8 mouse cellular contexts compared by ENCODE assay signal in genomic region chr9:78480706-78481358, GRCm38 (mm10). TPM values are rescaled to one million over a fixed set of nuclear protein-coding genes. Genes with fewer than 3 reads are reported as not detected.
DNase-seq lines count a peak whose midpoint lies in the region; ATAC-seq lines count a peak whose summit lies in the region.

No protein-coding gene starts in this region.

- H3K36me3 ChIP-seq in intestine, embryonic 15.5 days: peaks cover 6% of the 10 kb centered on the region; the same call in 1 of the 2 replicates
- H3K36me3 ChIP-seq in midbrain, embryonic 11.5 days (ENCODE audit: control insufficient read depth, insufficient read depth, low read length): peaks cover 16% of the 10 kb centered on the region; the same call in 1 of the 2 replicates

- under 1% methylated on average over 46 of the region's 46 CpGs for WGBS in intestine, embryonic 15.5 days
- under 1% methylated on average over 46 of the region's 46 CpGs for WGBS in midbrain, embryonic 11.5 days

- no peaks in the 10 kb centered on the region for H3K9me3 ChIP-seq in intestine, embryonic 15.5 days
- no peaks in the 10 kb centered on the region for H3K9me3 ChIP-seq in midbrain, embryonic 11.5 days (ENCODE audit: control insufficient read depth, low read length)

- H3K27me3 ChIP-seq in intestine, embryonic 15.5 days (replicated peaks): no peaks in the 10 kb centered on the region
- H3K27me3 ChIP-seq in midbrain, embryonic 11.5 days (ENCODE audit: control insufficient read depth, insufficient read depth, low read length): no peaks in the 10 kb centered on the region

- peak overlapping the region; percentile 97 for H3K4me3 ChIP-seq in intestine, embryonic 15.5 days (replicated peaks)
- H3K4me3 ChIP-seq in midbrain, embryonic 11.5 days (ENCODE audit: low read depth, low read length): peak overlapping the region; percentile 98

- peaks cover 8% of the 10 kb centered on the region; the same call in 1 of the 2 replicates for H3K4me1 ChIP-seq in intestine, embryonic 15.5 days (replicated peaks)
- peaks cover 8% of the 10 kb centered on the region for H3K4me1 ChIP-seq in midbrain, embryonic 11.5 days (ENCODE audit: control insufficient read depth, insufficient read depth, low read length)

- intact Hi-C loops in left cerebral cortex, postnatal 4 days (cut with DNase I): loop anchor here (2.0 kb wide), 1 partner anchor 40 kb away; no protein-coding TSS in a partner anchor

- H3K27ac ChIP-seq in intestine, embryonic 15.5 days: peak overlapping the region; percentile 98
- peak overlapping the region; percentile 87 for H3K27ac ChIP-seq in midbrain, embryonic 11.5 days (ENCODE audit: low read depth, low read length)

- peak; percentile 26 for ATAC-seq in intestine, embryonic 15.5 days
- ATAC-seq in midbrain, embryonic 11.5 days (ENCODE audit: low FRiP score): peak; percentile 30

- H3K9ac ChIP-seq in intestine, embryonic 15.5 days: peak overlapping the region; percentile 99
- H3K9ac ChIP-seq in midbrain, embryonic 11.5 days (ENCODE audit: low read length): peak overlapping the region; percentile 99

- peak overlapping the region; percentile 54 for H3K4me2 ChIP-seq in intestine, embryonic 15.5 days (replicated peaks)
- H3K4me2 ChIP-seq in midbrain, embryonic 11.5 days: peak overlapping the region; percentile 61

- peak; percentile 79 for DNase-seq in adipocyte (ENCODE audit: low spot score)
- peak; percentile 72 for DNase-seq in embryo, embryonic 10 days (ENCODE audit: low spot score)
- peak; percentile 72 for DNase-seq in gastrocnemius, postnatal 25 days
- peak; percentile 77 for DNase-seq in left cerebral cortex, postnatal 4 days
- DNase-seq in midbrain, embryonic 11.5 days (ENCODE audit: low spot score, missing footprints): peak; percentile 97
- peak; percentile 72 for DNase-seq in right cerebral cortex, postnatal 4 days
- peak; percentile 80 for DNase-seq in yolk sac, embryonic 10.5 days (ENCODE audit: low spot score)

RNA-seq across cellular contexts. Expression of gene Eef1a1, which starts 8.1 kb away (rescaled TPM):
- total RNA-seq in gastrocnemius, postnatal 25 days (2021): 100 to 1,000 TPM; 488 to 752 TPM
- polyA plus RNA-seq in intestine, embryonic 15.5 days (2015; fragmentation: Nextera tagmentation; extraction: Ambion mirVana): 4,456 and 4,538 TPM in 2 replicates
- 1,000 to 10,000 TPM; 5,205 to 5,346 TPM for total RNA-seq in left cerebral cortex, postnatal 4 days (2021)
- polyA plus RNA-seq in midbrain, embryonic 11.5 days (2014; fragmentation: Nextera tagmentation; extraction: Ambion mirVana): 4,628 and 4,661 TPM in 2 replicates

RNA-seq across cellular contexts. Expression of gene Gm17324, which starts 32.2 kb away (rescaled TPM):
- not detected for total RNA-seq in gastrocnemius, postnatal 25 days (2021)
- polyA plus RNA-seq in intestine, embryonic 15.5 days (2015; fragmentation: Nextera tagmentation; extraction: Ambion mirVana): 0.32 and 0.64 TPM in 2 replicates
- total RNA-seq in left cerebral cortex, postnatal 4 days (2021): under 1 TPM in 1 of 2 experiments, not detected in 1; 0.66 TPM
- polyA plus RNA-seq in midbrain, embryonic 11.5 days (2014; fragmentation: Nextera tagmentation; extraction: Ambion mirVana): 0.52 and 1.1 TPM in 2 replicates

RNA-seq across cellular contexts. Expression of gene Mto1, which starts 32.8 kb away (rescaled TPM):
- 10 to 100 TPM; 17.3 to 18.3 TPM for total RNA-seq in gastrocnemius, postnatal 25 days (2021)
- polyA plus RNA-seq in intestine, embryonic 15.5 days (2015; fragmentation: Nextera tagmentation; extraction: Ambion mirVana): 24.2 and 24.6 TPM in 2 replicates
- 10 to 100 TPM; 24.2 to 26.1 TPM for total RNA-seq in left cerebral cortex, postnatal 4 days (2021)
- polyA plus RNA-seq in midbrain, embryonic 11.5 days (2014; fragmentation: Nextera tagmentation; extraction: Ambion mirVana): 26.0 and 28.3 TPM in 2 replicates

RNA-seq across cellular contexts. Expression of gene Cgas, which starts 37.8 kb away (rescaled TPM):
- under 1 TPM; 0.19 to 0.20 TPM for total RNA-seq in gastrocnemius, postnatal 25 days (2021)
- polyA plus RNA-seq in intestine, embryonic 15.5 days (2015; fragmentation: Nextera tagmentation; extraction: Ambion mirVana): 2.3 and 2.4 TPM in 2 replicates
- under 1 TPM; 0.48 to 0.62 TPM for total RNA-seq in left cerebral cortex, postnatal 4 days (2021)
- polyA plus RNA-seq in midbrain, embryonic 11.5 days (2014; fragmentation: Nextera tagmentation; extraction: Ambion mirVana): 0.51 and 0.63 TPM in 2 replicates

Comparison
In these comparisons a context has a peak if more than half of its experiments do, and no peak if none do; other contexts are left out.
1. Peak in every context shown above with its lines: DNase-seq, ATAC-seq, H3K4me3 ChIP-seq and H3K27ac ChIP-seq.
2. RNA of gene Eef1a1, which starts 8.1 kb away (total RNA-seq): 5,205 to 5,346 TPM in left cerebral cortex, postnatal 4 days; 488 to 752 TPM in gastrocnemius, postnatal 25 days; every median in the first group is over 4 times any median in the second.